Mouse (Mus musculus) gastrocnemius, postnatal 25 days (tissue): ENCODE results near the gene Samhd1. TPM values are rescaled to one million over a fixed set of nuclear protein-coding genes. Genes with fewer than 3 reads are reported as not detected.

Experiments
- DNase-seq: peaks from one replicate; pipeline ENCODE4 v3.0.0; 2022
- total RNA-seq, 2 experiments: library from RNA; stranded (reverse); gene quantifications; 1 replicate in 1 of 2; 2 replicates in 1 of 2; pipeline ENCODE4 v1.2.3; 2021

Gene Samhd1
- total RNA-seq, 2 experiments from 2014 or later: 12.0 to 14.5 TPM

- DNase-seq: no peak
These were observed 1.6 kb upstream of the Samhd1 start for GRCm38 (mm10) chr2:157136646-157137045.

- no peak for DNase-seq
These were observed 1.1 kb upstream of the Samhd1 start for GRCm38 (mm10) chr2:157136176-157136575.

GRCm38 (mm10) chr2:157135529-157136120 lies 560 bp upstream of the Samhd1 start:
- DNase-seq: no peak

GRCm38 (mm10) chr2:157134479-157134931 lies 560 bp downstream of the Samhd1 start:
- DNase-seq: peak; percentile 34

- no peak for DNase-seq
These were observed 1.1 kb downstream of the Samhd1 start for GRCm38 (mm10) chr2:157133769-157134478.

GRCm38 (mm10) chr2:157132686-157133540 lies 2.2 kb downstream of the Samhd1 start:
- no peak for DNase-seq

GRCm38 (mm10) chr2:157132086-157132485 lies 3.0 kb downstream of the Samhd1 start:
- no peak for DNase-seq

GRCm38 (mm10) chr2:157130813-157131514 lies 4.1 kb downstream of the Samhd1 start:
- no peak for DNase-seq

- DNase-seq: no peak
These were observed 5.4 kb downstream of the Samhd1 start for GRCm38 (mm10) chr2:157129601-157130164.

GRCm38 (mm10) chr2:157129096-157129495 lies 6.0 kb downstream of the Samhd1 start:
- no peak for DNase-seq

- DNase-seq: no peak
These were observed 7.0 kb downstream of the Samhd1 start for GRCm38 (mm10) chr2:157128072-157128471.

- DNase-seq: no peak
These were observed 7.7 kb downstream of the Samhd1 start for GRCm38 (mm10) chr2:157127370-157127769.

- no peak for DNase-seq
These were observed 9.8 kb downstream of the Samhd1 start for GRCm38 (mm10) chr2:157125246-157125645.

GRCm38 (mm10) chr2:157121766-157122165 lies 13.3 kb downstream of the Samhd1 start:
- no peak for DNase-seq

- DNase-seq: no peak
These were observed 16.0 kb downstream of the Samhd1 start for GRCm38 (mm10) chr2:157119075-157119474.

- no peak for DNase-seq
These were observed 16.5 kb downstream of the Samhd1 start for GRCm38 (mm10) chr2:157118556-157118955.

- DNase-seq: no peak
These were observed 18.1 kb downstream of the Samhd1 start for GRCm38 (mm10) chr2:157116964-157117363.

GRCm38 (mm10) chr2:157108236-157108635 lies 26.8 kb downstream of the Samhd1 start:
- DNase-seq: no peak

- DNase-seq: no peak
These were observed 30.6 kb downstream of the Samhd1 start for GRCm38 (mm10) chr2:157104454-157104853.

- no peak for DNase-seq
These were observed 32.8 kb downstream of the Samhd1 start for GRCm38 (mm10) chr2:157102256-157102655.

- DNase-seq: no peak
These were observed 33.4 kb downstream of the Samhd1 start for GRCm38 (mm10) chr2:157101650-157102049.

- no peak for DNase-seq
These were observed 34.8 kb downstream of the Samhd1 start for GRCm38 (mm10) chr2:157100319-157100605.
